Comparison of ENCODE assay signal across 17 mouse cellular contexts in genomic region chr7:68756656-68757204, GRCm38 (mm10).
"Had no signal": no experiment of that assay in that cellular context is flagged by ENCODE, and none has a peak within 500 bp of the region (broad histone marks: within the 10 kb centered on the region; RNA-seq: fewer than 3 reads in every experiment).

No protein-coding gene starts in this region.

- DNase-seq: liver; liver, embryonic 13.5 days; liver, postnatal 0 days; lung, postnatal 14 days; retina, postnatal 1 day; right cerebral cortex, postnatal 14 days; thymus, postnatal 4 days had no signal

- H3K9me3 ChIP-seq: intestine, embryonic 15.5 days; limb, embryonic 12.5 days; liver, embryonic 13.5 days; lung, embryonic 15.5 days; midbrain, embryonic 13.5 days; neural tube, embryonic 15.5 days had no signal

- H3K4me1 ChIP-seq: intestine, embryonic 15.5 days; limb, embryonic 12.5 days; liver, embryonic 13.5 days; lung, embryonic 15.5 days; megakaryocyte, embryonic 14.5 days; midbrain, embryonic 13.5 days; neural tube, embryonic 15.5 days had no signal

- H3K4me3 ChIP-seq: intestine, embryonic 15.5 days; layer of hippocampus, adult 2 months; limb, embryonic 12.5 days; liver, embryonic 13.5 days; lung, embryonic 15.5 days; megakaryocyte, embryonic 14.5 days; midbrain, embryonic 13.5 days; myocyte; neural tube, embryonic 15.5 days had no signal

- H3K9ac ChIP-seq: intestine, embryonic 15.5 days; limb, embryonic 12.5 days; liver, embryonic 13.5 days; liver, postnatal 0 days; lung, embryonic 15.5 days; midbrain, embryonic 13.5 days; neural tube, embryonic 15.5 days had no signal

- H3K27me3 ChIP-seq: intestine, embryonic 15.5 days; limb, embryonic 12.5 days; lung, embryonic 15.5 days; megakaryocyte, embryonic 14.5 days; midbrain, embryonic 13.5 days; neural tube, embryonic 15.5 days had no signal

- H3K4me2 ChIP-seq: intestine, embryonic 15.5 days; limb, embryonic 12.5 days; liver, embryonic 13.5 days; lung, embryonic 15.5 days; midbrain, embryonic 13.5 days; neural tube, embryonic 15.5 days had no signal

- H3K36me3 ChIP-seq: intestine, embryonic 15.5 days; limb, embryonic 12.5 days; liver, embryonic 13.5 days; lung, embryonic 15.5 days; midbrain, embryonic 13.5 days; neural tube, embryonic 15.5 days had no signal

- ATAC-seq: intestine, embryonic 15.5 days; liver, postnatal 0 days; midbrain, embryonic 13.5 days had no signal

- H3K27ac ChIP-seq: intestine, embryonic 15.5 days; kidney, postnatal 0 days; layer of hippocampus, adult 2 months; limb, embryonic 12.5 days; liver, embryonic 13.5 days; lung, embryonic 15.5 days; macrophage; midbrain, embryonic 13.5 days; neural tube, embryonic 15.5 days had no signal
